Mouse (Mus musculus) hindbrain, embryonic 10.5 days (tissue): ENCODE results near the gene Aipl1. TPM values are rescaled to one million over a fixed set of nuclear protein-coding genes. Genes with fewer than 3 reads are reported as not detected.

Experiments
- DNase-seq: peaks from one replicate; pipeline ENCODE4 v3.0.0-alpha.2; 2017; ENCODE audit warnings: low spot score
- H3K27ac ChIP-seq: fragments of 300-500 bp; sonication (generic); 2 replicates; pipeline ENCODE4 v1.5.1; 2016; ENCODE audit warnings: mild to moderate bottlenecking, moderate library complexity
- H3K27me3 ChIP-seq: fragments of 300-500 bp; sonication (generic); 2 replicates; pipeline ENCODE4 v1.6.1; 2016; ENCODE audit warnings: mild to moderate bottlenecking; ENCODE audit not compliant: poor library complexity, insufficient read depth, severe bottlenecking
- H3K36me3 ChIP-seq: fragments of 300-500 bp; sonication (generic); 2 replicates; pipeline ENCODE4 v1.6.1; 2016; ENCODE audit warnings: mild to moderate bottlenecking, moderate library complexity
- H3K4me1 ChIP-seq: fragments of 300-500 bp; sonication (generic); replicated peaks from 2 replicates; pipeline ENCODE4 v1.6.1; 2016; ENCODE audit warnings: mild to moderate bottlenecking
- H3K4me3 ChIP-seq: fragments of 300-500 bp; sonication (generic); 2 replicates; pipeline ENCODE4 v1.5.1; 2016; ENCODE audit warnings: mild to moderate bottlenecking, moderate library complexity
- H3K9me3 ChIP-seq: fragments of 300-500 bp; sonication (generic); 2 replicates; pipeline ENCODE4 v1.6.1; 2016; ENCODE audit warnings: mild to moderate bottlenecking, moderate library complexity
- WGBS: fragments of 180-500 bp; shearing (Covaris S2); methylation state at CpG from one replicate; pipeline ENCODE4 v1.1.7; 2016; 5-methylcytosine and 5-hydroxymethylcytosine counted together
- polyA plus RNA-seq: library from polyadenylated mRNA; unstranded; fragments of >200 nt; fragmentation: Nextera tagmentation; extraction: Ambion mirVana; gene quantifications from 2 replicates; pipeline ENCODE4 v1.2.1, GENCODE M21; 2016

Aipl1 gene
- polyA plus RNA-seq, 1 experiment from 2014 or later: 0.55 TPM

DNA sequence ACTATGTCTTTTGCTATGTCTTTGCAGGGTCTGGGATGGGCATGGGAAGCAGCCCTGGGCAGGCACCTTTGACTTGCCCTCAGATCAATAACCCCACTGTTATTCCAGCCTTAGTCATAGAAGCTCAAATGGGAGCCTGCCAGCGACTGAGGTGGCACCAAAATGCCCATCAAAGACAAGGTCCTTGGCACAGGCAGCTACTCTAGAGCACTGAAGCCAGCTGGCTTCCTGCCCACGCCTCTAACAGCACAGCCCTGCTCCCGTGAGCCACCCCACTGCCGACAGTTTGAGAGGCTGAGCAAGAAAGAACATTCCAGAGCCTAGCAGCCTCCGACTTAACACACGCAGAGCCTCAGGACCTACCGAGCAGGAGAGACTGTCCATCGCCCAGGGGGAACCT lies 27.8 kb upstream of the Aipl1 start:
- Histone ChIP-seq H3K9me3 (peaks cover 16% of the 10 kb centered on the region), H3K27ac (no peak overlapping the region), H3K4me3 (no peak overlapping the region), H3K4me1 (peaks cover 6% of the 10 kb centered on the region; the same call in 1 of the 2 replicates), H3K27me3 (no peaks in the 10 kb centered on the region), H3K36me3 (no peaks in the 10 kb centered on the region)
- 91% methylated on average over 8 of the region's 8 CpGs for WGBS
- no peak for DNase-seq

DNA sequence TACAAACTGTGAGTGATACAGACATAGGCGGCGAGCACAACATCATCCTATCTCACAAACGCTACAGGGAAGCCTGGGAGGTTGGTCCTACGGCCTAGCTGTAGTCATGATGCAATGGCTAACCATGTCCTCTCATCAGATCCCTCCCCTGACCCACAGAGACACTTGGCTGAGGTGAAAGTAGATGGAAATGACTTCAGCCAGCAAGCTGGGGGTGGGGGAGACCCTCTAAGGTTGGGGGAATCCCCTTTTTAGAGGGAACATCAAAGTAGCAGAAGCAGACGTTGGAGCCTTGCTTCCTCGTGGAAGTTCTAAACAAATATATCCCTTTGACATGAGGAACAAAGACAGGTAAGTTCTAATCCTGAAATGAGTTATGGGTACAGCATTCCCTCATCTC lies 27.1 kb upstream of the Aipl1 start:
- DNase-seq: no peak
- no peaks in the 10 kb centered on the region for H3K27me3 ChIP-seq
- no peaks in the 10 kb centered on the region for H3K36me3 ChIP-seq
- H3K27ac ChIP-seq: no peak overlapping the region
- H3K4me3 ChIP-seq: no peak overlapping the region
- H3K4me1 ChIP-seq: 0 out of 2 replicates have a peak, but pooled peaks cover 5% of the 10 kb centered on the region
- peaks cover 16% of the 10 kb centered on the region for H3K9me3 ChIP-seq
- 79% methylated on average over 6 of the region's 6 CpGs for WGBS

DNA sequence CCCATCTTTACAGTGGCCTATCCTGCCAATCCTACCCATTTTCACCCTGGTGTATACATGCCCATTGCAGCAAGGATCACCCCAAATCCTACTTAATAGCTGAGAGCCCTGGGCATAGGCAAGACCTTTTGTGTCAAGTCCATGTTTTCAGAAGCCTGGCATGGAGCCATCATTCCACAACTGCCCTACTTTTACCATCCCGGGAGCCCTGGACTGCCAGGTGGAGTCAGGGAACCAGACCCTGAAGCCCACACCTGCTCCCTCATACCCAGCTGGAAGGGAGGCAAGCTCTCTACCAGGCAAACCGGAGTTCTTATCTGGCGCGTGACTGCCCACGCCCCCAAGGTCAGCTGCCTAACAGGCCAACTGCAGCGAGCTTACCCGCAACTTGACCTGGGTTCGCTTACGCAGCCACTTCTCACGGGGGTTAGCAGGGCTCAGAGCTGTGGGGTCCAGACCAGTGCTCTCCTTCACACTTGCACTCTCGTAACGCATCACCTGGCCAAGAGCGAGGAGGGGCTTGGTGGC lies 23.8 kb upstream of the Aipl1 start:
- Histone ChIP-seq H3K4me1 (peaks cover 8% of the 10 kb centered on the region; the same call in 1 of the 2 replicates), H3K36me3 (no peaks in the 10 kb centered on the region), H3K9me3 (peaks cover 16% of the 10 kb centered on the region), H3K27ac (no peak overlapping the region), H3K4me3 (no peak overlapping the region), H3K27me3 (no peaks in the 10 kb centered on the region)
- no peak for DNase-seq
- 89% methylated on average over 13 of the region's 13 CpGs for WGBS

DNA sequence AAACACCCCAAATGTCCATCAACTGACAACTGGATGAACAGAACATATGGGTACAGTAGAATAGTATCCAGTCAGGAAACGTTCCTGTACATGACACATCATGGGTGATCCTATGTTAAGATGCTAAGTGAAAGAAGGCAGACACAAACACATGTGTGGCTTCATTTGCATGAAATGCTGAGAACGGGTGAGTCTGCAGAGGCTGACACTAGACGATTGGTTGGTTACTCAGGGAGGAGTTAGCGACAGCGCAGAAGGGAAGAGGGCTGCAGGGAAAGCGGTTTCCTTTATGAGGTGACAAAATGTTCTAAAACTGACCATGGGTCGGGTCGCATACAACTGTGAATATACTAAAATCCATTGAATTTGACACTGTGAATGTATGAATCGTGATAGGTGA lies 23.1 kb upstream of the Aipl1 start:
- Histone ChIP-seq H3K27ac (no peak overlapping the region), H3K9me3 (peaks cover 16% of the 10 kb centered on the region), H3K27me3 (no peaks in the 10 kb centered on the region), H3K36me3 (no peaks in the 10 kb centered on the region), H3K4me1 (peaks cover 12% of the 10 kb centered on the region; the same call in 1 of the 2 replicates), H3K4me3 (no peak overlapping the region)
- 81% methylated on average over 9 of the region's 9 CpGs for WGBS
- DNase-seq: no peak

DNA sequence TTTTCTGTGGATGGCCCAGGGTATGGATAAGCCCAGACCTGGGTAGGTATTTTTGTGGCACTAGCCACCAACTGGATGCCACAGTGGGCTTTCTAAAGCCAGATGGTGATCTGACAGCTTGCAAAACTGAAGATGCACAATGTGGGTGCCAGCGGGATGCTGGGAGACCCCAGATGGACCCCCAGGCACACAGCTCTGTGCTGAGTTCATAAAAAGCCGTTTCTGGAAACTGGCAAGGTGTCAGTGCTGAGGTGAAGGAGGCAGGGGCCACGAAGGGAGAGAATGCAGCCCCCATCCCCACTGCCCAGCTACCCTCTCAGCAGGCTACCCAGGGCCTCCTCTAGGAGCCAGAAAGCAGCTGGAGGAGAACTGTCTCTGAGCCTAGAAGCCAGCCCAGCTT lies 19.9 kb upstream of the Aipl1 start:
- 80% methylated on average over 3 of the region's 3 CpGs for WGBS
- H3K27me3 ChIP-seq: peaks cover 20% of the 10 kb centered on the region
- peaks cover 12% of the 10 kb centered on the region; the same call in 1 of the 2 replicates for H3K4me1 ChIP-seq
- no peak for DNase-seq
- H3K27ac ChIP-seq: no peak overlapping the region
- H3K4me3 ChIP-seq: no peak overlapping the region
- no peaks in the 10 kb centered on the region for H3K36me3 ChIP-seq
- no peaks in the 10 kb centered on the region for H3K9me3 ChIP-seq

DNA sequence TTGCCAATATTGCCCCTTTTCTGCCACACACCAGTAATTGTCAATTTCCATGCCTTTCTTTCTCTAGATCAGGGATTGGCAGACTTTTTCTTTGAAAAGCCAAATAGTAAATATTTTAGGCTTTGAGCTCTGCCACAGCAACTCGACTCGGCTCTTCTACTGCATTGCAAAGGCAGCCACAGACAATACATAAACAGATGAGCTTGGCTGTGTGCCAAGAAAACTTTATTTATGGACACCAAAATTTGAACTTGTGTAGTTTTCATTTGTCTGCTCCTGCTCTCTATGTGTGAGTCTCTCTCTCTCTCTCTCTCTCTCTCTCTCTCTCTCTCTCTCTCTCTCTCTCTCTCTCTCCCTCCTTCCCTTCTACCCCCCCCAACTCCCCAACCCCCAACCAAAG lies 17.9 kb upstream of the Aipl1 start:
- H3K36me3 ChIP-seq: no peaks in the 10 kb centered on the region
- 67% methylated on average over 2 of the region's 2 CpGs for WGBS

DNA sequence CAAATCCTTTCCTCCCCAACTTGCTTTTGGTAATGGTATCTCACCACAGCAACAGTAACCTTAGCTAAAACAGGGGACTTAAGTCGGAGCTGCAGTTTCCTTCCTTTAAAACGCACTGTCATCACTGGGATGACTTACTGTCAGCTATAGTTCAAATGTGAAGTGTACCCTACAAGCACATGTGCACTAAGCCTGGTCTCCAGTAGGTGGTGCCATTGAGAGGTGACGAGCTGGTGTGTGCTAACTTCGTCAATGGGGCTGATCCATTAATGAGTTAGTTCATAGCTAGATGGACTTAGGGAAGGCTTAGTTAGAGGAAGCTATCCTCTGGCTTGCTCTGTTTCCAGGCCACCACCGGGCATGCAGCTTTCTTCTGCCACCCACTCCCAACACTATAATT lies 15.3 kb upstream of the Aipl1 start:
- no peaks in the 10 kb centered on the region for H3K9me3 ChIP-seq
- peaks cover 8% of the 10 kb centered on the region for H3K36me3 ChIP-seq
- H3K27ac ChIP-seq: no peak overlapping the region
- peak; percentile 73 for DNase-seq
- 17% methylated on average over 5 of the region's 5 CpGs for WGBS
- H3K4me3 ChIP-seq: no peak overlapping the region
- H3K27me3 ChIP-seq: peaks cover 58% of the 10 kb centered on the region
- peaks cover 24% of the 10 kb centered on the region for H3K4me1 ChIP-seq

More for the DNA sequence above, 17.9 kb upstream of the Aipl1 start:
- Histone ChIP-seq H3K4me1 (peaks cover 27% of the 10 kb centered on the region), H3K4me3 (no peak overlapping the region), H3K27ac (no peak overlapping the region), H3K27me3 (peaks cover 40% of the 10 kb centered on the region), H3K9me3 (no peaks in the 10 kb centered on the region)
- DNase-seq: no peak

DNA sequence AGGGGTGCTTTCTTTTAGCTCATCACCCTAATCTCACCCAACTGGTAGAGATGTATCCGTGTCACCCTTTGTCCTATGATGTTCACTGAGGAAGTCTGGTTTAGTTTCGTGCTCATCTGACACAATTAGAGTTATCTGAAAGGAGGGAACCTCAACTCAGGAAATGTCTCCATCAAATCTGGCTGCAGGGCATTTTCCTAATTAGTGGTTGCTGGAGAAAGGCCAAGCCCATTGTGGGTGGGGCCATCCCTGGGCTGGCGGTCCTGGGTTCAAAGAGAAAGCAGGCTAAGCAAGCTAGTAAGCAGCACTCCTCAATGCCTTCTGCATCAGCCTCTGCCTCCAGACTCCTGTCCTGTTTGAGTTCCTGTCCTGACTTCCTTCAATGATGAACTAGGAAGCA lies 14.9 kb upstream of the Aipl1 start:
- 73% methylated on average over 3 of the region's 3 CpGs for WGBS
- Histone ChIP-seq H3K36me3 (peaks cover 10% of the 10 kb centered on the region), H3K9me3 (no peaks in the 10 kb centered on the region), H3K27ac (no peak overlapping the region), H3K27me3 (peaks cover 58% of the 10 kb centered on the region), H3K4me1 (peaks cover 24% of the 10 kb centered on the region), H3K4me3 (no peak overlapping the region)
- no peak for DNase-seq

DNA sequence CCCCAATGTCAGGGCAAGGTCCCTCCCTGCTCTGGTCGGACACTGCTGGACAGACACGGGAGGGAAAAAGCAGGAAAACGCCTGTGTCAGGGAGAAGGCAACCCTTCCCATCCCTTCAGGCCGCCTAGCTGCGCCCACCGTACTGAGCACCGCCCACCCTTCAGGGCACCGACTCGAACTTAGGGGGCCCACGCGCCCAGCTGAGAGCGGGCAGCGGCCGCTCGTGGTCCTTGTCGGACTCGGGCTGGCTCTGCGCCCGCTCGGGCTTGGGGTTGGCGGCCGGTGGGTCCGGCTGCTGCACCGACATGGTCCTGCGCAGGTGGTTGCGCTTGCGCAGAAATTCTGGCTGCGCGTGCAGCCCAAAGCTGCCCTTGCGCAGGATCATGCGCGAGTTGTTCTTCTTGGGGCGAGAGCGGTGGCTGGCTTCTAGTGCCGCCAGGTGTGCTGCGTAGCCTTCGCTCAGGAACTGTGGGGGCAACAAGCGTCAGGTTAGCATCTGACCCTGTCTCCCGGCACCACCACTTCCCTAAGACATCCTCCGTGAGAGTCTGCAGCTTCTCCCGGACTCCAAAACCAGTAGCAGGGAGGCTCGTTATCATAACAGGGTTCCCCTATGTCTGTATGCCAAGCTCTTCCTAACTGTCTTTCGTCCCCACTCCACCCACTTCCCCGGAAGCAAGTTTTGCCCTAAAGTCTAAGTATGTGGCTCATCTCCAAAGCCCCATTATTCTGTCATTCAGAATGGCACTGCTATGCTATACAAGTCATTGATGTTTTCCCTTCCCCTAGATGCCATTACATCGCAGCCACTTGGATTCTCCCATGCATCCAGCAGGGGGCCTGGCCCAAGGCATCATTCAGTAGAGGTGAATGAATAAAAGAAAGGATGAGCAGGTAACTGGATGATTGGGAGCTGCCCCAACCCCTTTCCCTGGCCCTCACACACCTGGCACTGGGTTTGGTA lies 13.9 kb upstream of the Aipl1 start:
- Histone ChIP-seq H3K27me3 (peaks cover 58% of the 10 kb centered on the region), H3K36me3 (peaks cover 21% of the 10 kb centered on the region), H3K4me1 (peaks cover 22% of the 10 kb centered on the region), H3K9me3 (no peaks in the 10 kb centered on the region), H3K27ac (peak overlapping the region; percentile 81), H3K4me3 (peak overlapping the region; percentile 67)
- 2% methylated on average over 45 of the region's 45 CpGs for WGBS
- DNase-seq: peak; percentile 61

DNA sequence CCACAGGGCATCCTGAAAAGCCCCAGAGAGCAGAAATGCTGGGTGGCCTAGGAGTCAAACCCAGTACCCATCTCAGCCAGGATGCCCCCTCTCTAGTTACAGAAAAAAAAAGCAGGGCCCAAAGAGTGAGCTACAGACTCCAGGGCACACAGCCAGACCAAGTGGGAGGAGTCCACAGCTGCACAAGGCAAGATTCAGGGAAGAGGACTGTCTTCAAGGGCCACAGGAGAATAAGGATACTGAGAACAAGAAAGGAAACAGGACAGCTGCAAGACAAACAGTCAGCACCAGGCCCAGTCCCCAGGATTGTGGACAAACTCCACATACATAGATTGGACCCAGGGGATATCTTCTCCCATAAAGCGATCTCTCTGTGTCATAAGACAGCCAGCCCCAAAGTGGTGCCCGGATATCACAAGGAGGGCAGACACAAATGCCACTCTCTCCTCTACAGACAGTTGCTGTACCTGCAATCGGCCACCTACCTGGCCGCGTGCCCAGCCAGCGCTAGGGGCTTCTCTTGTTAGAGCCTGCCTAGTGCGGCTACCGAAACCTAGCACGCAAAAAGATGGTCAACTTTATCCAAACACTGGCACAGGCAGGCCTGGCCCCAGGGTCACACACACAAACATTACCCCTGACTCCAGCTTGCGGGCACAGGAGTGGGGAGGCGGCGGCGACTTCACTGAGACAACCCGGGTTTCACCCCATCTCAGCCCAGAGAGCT lies 13.0 kb upstream of the Aipl1 start:
- peak overlapping the region; percentile 67 for H3K4me3 ChIP-seq
- H3K36me3 ChIP-seq: peaks cover 29% of the 10 kb centered on the region
- WGBS: 23% methylated on average over 14 of the region's 14 CpGs
- no peaks in the 10 kb centered on the region for H3K9me3 ChIP-seq
- peaks cover 58% of the 10 kb centered on the region for H3K27me3 ChIP-seq
- peaks cover 20% of the 10 kb centered on the region for H3K4me1 ChIP-seq
- peak overlapping the region; percentile 81; the same call in 1 of the 2 replicates for H3K27ac ChIP-seq
- DNase-seq: peak; percentile 16

DNA sequence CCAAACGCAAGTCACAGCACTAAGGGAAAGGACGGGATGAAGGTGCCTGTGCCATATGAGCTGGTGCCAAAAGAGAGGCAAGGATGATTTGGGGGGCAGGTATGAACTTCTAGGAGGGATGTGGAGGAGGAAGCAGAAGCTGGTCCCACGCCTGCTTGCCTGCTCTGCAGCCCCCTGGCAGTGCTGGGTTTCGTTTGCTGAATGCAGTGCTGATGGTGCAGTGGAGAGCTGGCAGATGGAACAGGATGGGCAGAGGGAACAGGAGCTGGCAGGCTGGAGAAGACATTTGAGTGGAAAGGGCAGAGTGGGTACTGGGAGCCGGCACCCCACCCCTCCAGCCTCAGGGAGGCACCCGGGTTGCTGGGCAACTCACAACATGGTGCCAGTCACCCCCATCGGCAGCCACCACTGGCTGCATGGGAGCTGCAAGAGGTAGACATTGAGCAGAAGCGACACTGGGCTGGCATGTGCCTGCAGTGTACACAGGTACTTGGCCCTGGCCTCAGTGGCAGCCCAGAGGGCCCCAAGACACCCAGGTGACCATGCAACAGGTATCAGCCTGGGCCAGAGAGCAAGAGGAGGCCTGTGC lies 12.0 kb upstream of the Aipl1 start:
- peaks cover 55% of the 10 kb centered on the region for H3K27me3 ChIP-seq
- 67% methylated on average over 8 of the region's 8 CpGs for WGBS
- H3K9me3 ChIP-seq: no peaks in the 10 kb centered on the region
- peaks cover 31% of the 10 kb centered on the region for H3K4me1 ChIP-seq
- no peak overlapping the region for H3K27ac ChIP-seq
- DNase-seq: no peak
- H3K36me3 ChIP-seq: peaks cover 40% of the 10 kb centered on the region
- H3K4me3 ChIP-seq: no peak overlapping the region

DNA sequence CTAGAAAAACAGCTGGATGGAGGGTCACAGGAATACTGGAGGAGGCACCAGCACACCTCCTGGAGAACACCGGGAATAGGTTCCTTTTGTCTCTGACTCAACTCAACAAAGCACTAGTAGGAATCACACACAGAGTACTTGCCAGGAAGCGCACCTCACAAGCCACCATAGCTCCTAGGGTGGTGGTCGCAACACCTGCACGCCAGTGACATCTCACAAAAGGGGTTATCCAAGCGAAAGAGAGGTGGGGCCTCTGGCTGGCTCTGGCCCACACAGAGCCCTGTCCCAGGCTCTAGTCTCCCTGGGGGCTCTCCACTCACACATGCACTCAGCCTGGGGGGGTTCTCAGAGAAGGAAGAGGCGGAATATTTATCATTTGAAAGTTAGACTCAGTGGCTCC lies 11.4 kb upstream of the Aipl1 start:
- H3K4me1 ChIP-seq: peaks cover 36% of the 10 kb centered on the region
- WGBS: 59% methylated on average over 6 of the region's 6 CpGs

More for the DNA sequence above, 11.4 kb upstream of the Aipl1 start:
- Histone ChIP-seq H3K36me3 (peaks cover 45% of the 10 kb centered on the region), H3K9me3 (no peaks in the 10 kb centered on the region), H3K27me3 (peaks cover 50% of the 10 kb centered on the region), H3K27ac (no peak overlapping the region), H3K4me3 (no peak overlapping the region)
- DNase-seq: no peak
